Mouse (Mus musculus) liver, embryonic 14.5 days (tissue): ENCODE measurements around the gene H2afy.

Experiments used
- CTCF ChIP-seq: IDR thresholded peaks from 2 replicates; pipeline ENCODE4 v1.5.1; 2016; ENCODE audit warnings: antibody characterized with exemption, low read depth, control low read depth
- EP300 ChIP-seq: IDR thresholded peaks from 2 replicates; pipeline ENCODE4 v1.6.1; 2016; ENCODE audit warnings: antibody characterized with exemption, low read depth

DNA sequence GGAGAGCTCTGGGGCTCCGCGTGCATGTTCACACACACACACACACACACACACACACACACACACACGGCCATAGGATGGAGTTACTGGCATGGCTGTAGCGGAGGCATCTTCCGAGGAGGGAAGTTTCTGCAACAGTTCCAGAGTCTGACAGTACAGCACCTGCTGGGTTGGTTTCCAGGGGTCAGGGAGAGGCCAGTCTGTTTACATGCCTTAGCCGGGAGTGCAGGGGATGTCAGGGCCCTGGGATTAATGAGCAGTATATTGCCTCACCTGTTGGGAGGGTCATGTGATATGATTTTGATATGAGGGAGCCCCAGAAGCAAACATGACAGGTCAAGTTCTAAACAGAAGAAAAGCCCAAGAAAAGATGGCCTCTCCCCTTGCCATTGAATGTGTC, 66.5 kb downstream of the H2afy start:
- TF ChIP-seq CTCF (no peak), EP300 (no peak)
